Mouse (Mus musculus): Measurements from ENCODE around the gene Serpinb1c. TPM values are rescaled to one million over a fixed set of nuclear protein-coding genes. Genes with fewer than 3 reads are reported as not detected.
"Not testable (repeated sequence)": the region's sequence is repeated elsewhere in the genome, so short reads cannot be mapped to it uniquely, and the experiment has no call there.

Gene Serpinb1c
- polyA plus RNA-seq (2015; fragmentation: Nextera tagmentation; extraction: Ambion mirVana): not detected in 2 replicates

- Histone ChIP-seq H3K4me1 (no peaks in the 10 kb centered on the region), H3K4me3 (no peak within 1 kb of the TSS), H3K27me3 (no peaks in the 10 kb centered on the region), H3K9ac (replicated peaks) (no peak within 1 kb of the TSS), H3K27ac (replicated peaks) (no peak within 1 kb of the TSS), H3K36me3 (no peaks in the 10 kb centered on the region), H3K4me2 (replicated peaks) (no peak within 1 kb of the TSS), H3K9me3 (no peaks in the 10 kb centered on the region)
- no peak for ATAC-seq (replicated peaks)
- WGBS: 93% methylated on average over 2 of the region's 2 CpGs
Observed at GRCm38 (mm10) chr13:32898111-32898510, at the start of gene Serpinb1c. Gene Serpinb1c, minus strand, starts transcription at chr13:32898211.

GRCm38 (mm10) chr13:32939191-32939590, 41.2 kb upstream of the Serpinb1c start:
- H3K9ac ChIP-seq (replicated peaks); H3K4me2 ChIP-seq (replicated peaks); H3K4me3 ChIP-seq; H3K4me1 ChIP-seq; H3K27me3 ChIP-seq; H3K27ac ChIP-seq (replicated peaks); H3K9me3 ChIP-seq; ATAC-seq (replicated peaks); H3K36me3 ChIP-seq: not testable (repeated sequence)
- WGBS: 82% methylated on average over 3 of the region's 3 CpGs

GRCm38 (mm10) chr13:32938275-32938674, 40.3 kb upstream of the Serpinb1c start:
- not testable (repeated sequence) for H3K9me3 ChIP-seq; ATAC-seq (replicated peaks); H3K4me3 ChIP-seq; H3K27ac ChIP-seq (replicated peaks); H3K36me3 ChIP-seq; H3K4me1 ChIP-seq; H3K4me2 ChIP-seq (replicated peaks); H3K27me3 ChIP-seq; H3K9ac ChIP-seq (replicated peaks)
- 85% methylated on average over 4 of the region's 4 CpGs for WGBS

- no peaks in the 10 kb centered on the region for H3K36me3 ChIP-seq
- H3K27ac ChIP-seq (replicated peaks): no peak overlapping the region
- H3K27me3 ChIP-seq: no peaks in the 10 kb centered on the region
- WGBS: 41% methylated on average over 1 of the region's 1 CpGs
- ATAC-seq (replicated peaks): no peak
- no peak overlapping the region for H3K9ac ChIP-seq (replicated peaks)
- H3K4me3 ChIP-seq: no peak overlapping the region
- no peak overlapping the region for H3K4me2 ChIP-seq (replicated peaks)
- H3K4me1 ChIP-seq: no peaks in the 10 kb centered on the region
- no peaks in the 10 kb centered on the region for H3K9me3 ChIP-seq
Observed at GRCm38 (mm10) chr13:32934706-32935381, 36.8 kb upstream of the Serpinb1c start.

GRCm38 (mm10) chr13:32929107-32929750, 31.2 kb upstream of the Serpinb1c start:
- WGBS: 91% methylated on average over 2 of the region's 2 CpGs
- no peak overlapping the region for H3K4me2 ChIP-seq (replicated peaks)
- no peaks in the 10 kb centered on the region for H3K9me3 ChIP-seq

GRCm38 (mm10) chr13:32927241-32927640, 29.2 kb upstream of the Serpinb1c start:
- H3K9me3 ChIP-seq: no peaks in the 10 kb centered on the region
- no peaks in the 10 kb centered on the region for H3K4me1 ChIP-seq
- H3K4me3 ChIP-seq: no peak overlapping the region
- no peaks in the 10 kb centered on the region for H3K27me3 ChIP-seq
- H3K27ac ChIP-seq (replicated peaks): no peak overlapping the region
- no peak for ATAC-seq (replicated peaks)
- WGBS: 57% methylated on average over 1 of the region's 1 CpGs
- no peak overlapping the region for H3K9ac ChIP-seq (replicated peaks)
- no peak overlapping the region for H3K4me2 ChIP-seq (replicated peaks)
- no peaks in the 10 kb centered on the region for H3K36me3 ChIP-seq

More at GRCm38 (mm10) chr13:32929107-32929750, 31.2 kb upstream of the Serpinb1c start:
- Histone ChIP-seq H3K4me1 (no peaks in the 10 kb centered on the region), H3K9ac (replicated peaks) (no peak overlapping the region), H3K4me3 (no peak overlapping the region), H3K36me3 (no peaks in the 10 kb centered on the region), H3K27me3 (no peaks in the 10 kb centered on the region), H3K27ac (replicated peaks) (no peak overlapping the region)
- ATAC-seq (replicated peaks): no peak

GRCm38 (mm10) chr13:32926661-32927060, 28.6 kb upstream of the Serpinb1c start:
- H3K9ac ChIP-seq (replicated peaks): no peak overlapping the region
- H3K36me3 ChIP-seq: no peaks in the 10 kb centered on the region
- H3K9me3 ChIP-seq: no peaks in the 10 kb centered on the region
- H3K27ac ChIP-seq (replicated peaks): no peak overlapping the region
- no peak for ATAC-seq (replicated peaks)
- H3K4me3 ChIP-seq: no peak overlapping the region
- H3K27me3 ChIP-seq: no peaks in the 10 kb centered on the region
- H3K4me1 ChIP-seq: no peaks in the 10 kb centered on the region
- no peak overlapping the region for H3K4me2 ChIP-seq (replicated peaks)
- 84% methylated on average over 2 of the region's 2 CpGs for WGBS

- no peak for ATAC-seq (replicated peaks)
- Histone ChIP-seq H3K4me2 (replicated peaks) (no peak overlapping the region), H3K4me3 (no peak overlapping the region), H3K27me3 (no peaks in the 10 kb centered on the region), H3K9me3 (no peaks in the 10 kb centered on the region), H3K27ac (replicated peaks) (no peak overlapping the region), H3K4me1 (no peaks in the 10 kb centered on the region), H3K36me3 (no peaks in the 10 kb centered on the region), H3K9ac (replicated peaks) (no peak overlapping the region)
- WGBS: 63% methylated on average over 7 of the region's 7 CpGs
Observed at GRCm38 (mm10) chr13:32924578-32925360, 26.8 kb upstream of the Serpinb1c start.

- no peaks in the 10 kb centered on the region for H3K9me3 ChIP-seq
- H3K4me1 ChIP-seq: no peaks in the 10 kb centered on the region
- H3K9ac ChIP-seq (replicated peaks): no peak overlapping the region
- no peaks in the 10 kb centered on the region for H3K27me3 ChIP-seq
- H3K27ac ChIP-seq (replicated peaks): no peak overlapping the region
- H3K4me3 ChIP-seq: no peak overlapping the region
- H3K4me2 ChIP-seq (replicated peaks): no peak overlapping the region
- H3K36me3 ChIP-seq: no peaks in the 10 kb centered on the region
- ATAC-seq (replicated peaks): no peak
Observed at GRCm38 (mm10) chr13:32922622-32923021, 24.6 kb upstream of the Serpinb1c start.

GRCm38 (mm10) chr13:32912770-32913380, 14.9 kb upstream of the Serpinb1c start:
- Histone ChIP-seq H3K4me1 (no peaks in the 10 kb centered on the region), H3K27ac (replicated peaks) (no peak overlapping the region), H3K27me3 (no peaks in the 10 kb centered on the region), H3K4me2 (replicated peaks) (no peak overlapping the region), H3K36me3 (no peaks in the 10 kb centered on the region), H3K9me3 (no peaks in the 10 kb centered on the region), H3K4me3 (no peak overlapping the region), H3K9ac (replicated peaks) (no peak overlapping the region)
- no peak for ATAC-seq (replicated peaks)

- Histone ChIP-seq H3K4me2 (replicated peaks) (no peak overlapping the region), H3K4me3 (no peak overlapping the region), H3K4me1 (no peaks in the 10 kb centered on the region), H3K27ac (replicated peaks) (no peak overlapping the region), H3K27me3 (no peaks in the 10 kb centered on the region), H3K9me3 (no peaks in the 10 kb centered on the region), H3K36me3 (no peaks in the 10 kb centered on the region), H3K9ac (replicated peaks) (no peak overlapping the region)
- ATAC-seq (replicated peaks): no peak
- WGBS: 82% methylated on average over 3 of the region's 3 CpGs
Observed at GRCm38 (mm10) chr13:32908182-32908581, 10.2 kb upstream of the Serpinb1c start.

Data from forebrain, embryonic 15.5 days (tissue).